14 mouse cellular contexts compared by ENCODE assay signal in the genomic region with DNA sequence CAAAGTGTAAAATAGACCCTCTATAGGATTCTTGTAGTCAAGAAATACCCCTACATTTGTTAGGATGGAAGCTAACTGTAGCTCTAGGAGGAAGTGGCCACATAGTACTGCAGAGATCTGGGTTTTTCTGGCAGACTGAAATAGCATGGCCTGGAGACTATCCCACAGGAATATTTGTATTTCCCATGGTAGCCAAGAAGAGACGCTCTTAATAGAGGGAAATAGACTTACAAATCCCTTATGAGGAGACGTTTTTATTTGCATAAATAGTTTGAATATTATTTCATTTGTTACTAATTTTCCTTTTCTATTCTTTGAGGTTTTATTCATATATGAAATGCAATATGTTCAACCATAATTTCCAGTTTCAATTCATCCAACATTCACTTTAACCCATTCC.
DNase-seq lines count a peak whose midpoint lies in the region.
"Had no signal": no experiment of that assay in that cellular context is flagged by ENCODE, and none has a peak within 500 bp of the region (broad histone marks: within the 10 kb centered on the region; RNA-seq: fewer than 3 reads in every experiment).

A gene (minus strand): TSS at position 101 of the 400 bp plus-strand sequence.

- peak; percentile 0 for DNase-seq in MN1 (ENCODE audit: low spot score)
- no peak for DNase-seq in frontal cortex, postnatal 25 days (ENCODE audit: low spot score in 2 of 2)
- DNase-seq: adrenal gland, adult 2 months; adrenal gland, adult 8-10 months; adrenal gland, postnatal 10 days; adrenal gland, postnatal 14 days; adrenal gland, postnatal 25 days; adrenal gland, postnatal 36 days; B cell, adult 2 months; cerebellum, adult 11 months; cerebellum, adult 11-12 months; cerebellum, adult 18-20 months; cerebellum, adult 2 months; cerebellum, adult 8-10 months had no signal
